Mouse (Mus musculus): ENCODE measurements at regions not wholly inside any gene's neighbourhood (a gene's known extent, or its start where the extent isn't known, plus 50 kb on each side); places are given as distances from the start of the nearest gene placed in this dataset.

DNA sequence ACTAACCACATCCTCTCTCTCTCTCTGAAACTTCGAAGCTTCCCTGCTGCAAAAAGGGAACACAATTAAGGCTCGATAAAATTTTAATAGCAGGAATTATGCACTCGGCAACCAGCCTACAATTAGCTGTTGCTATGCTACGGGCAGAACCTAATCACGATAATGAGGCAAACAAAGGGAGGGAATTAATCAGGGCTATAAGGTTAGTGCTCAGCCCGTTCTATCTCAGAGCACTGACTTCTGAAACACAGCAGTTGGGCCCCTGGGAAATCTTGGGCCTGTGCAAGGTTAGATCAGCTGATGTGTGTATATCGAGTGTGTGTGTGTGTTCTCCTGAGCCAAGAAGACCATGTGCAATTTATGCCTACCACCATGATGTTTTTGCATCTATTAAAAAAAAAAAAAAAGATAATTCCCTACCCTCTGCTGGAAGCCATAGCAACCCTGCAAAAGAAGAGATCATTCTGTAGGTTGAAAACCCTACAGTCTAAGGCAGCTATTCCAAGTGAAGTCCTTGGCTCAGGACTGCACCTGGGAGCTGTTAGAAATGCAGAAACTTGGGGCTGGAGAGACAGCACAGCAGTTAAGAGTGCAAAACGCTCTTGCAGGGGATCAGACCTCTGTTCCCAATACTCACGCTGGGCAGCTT lies 58.9 kb upstream of the Glce start:
- TF ChIP-seq CTCF (IDR thresholded peaks at IDR 0.05; ENCODE audit: control insufficient read depth, insufficient read depth, insufficient read length) (no peak), MYOD1 (IDR thresholded peaks at IDR 0.05; ENCODE audit: control insufficient read depth, insufficient read length, low read depth) (no peak), CEBPB (IDR thresholded peaks at IDR 0.05; ENCODE audit: low read depth) (no peak), USF1 (IDR thresholded peaks at IDR 0.05; ENCODE audit: low read depth) (no peak), MAX (IDR thresholded peaks at IDR 0.05) (no peak), FOSL1 (IDR thresholded peaks at IDR 0.05; ENCODE audit: insufficient read depth, low read length, poor library complexity, severe bottlenecking) (no peak)
